Mouse (Mus musculus): ENCODE measurements around the gene Gm20662.

Gene Gm20662

DNA sequence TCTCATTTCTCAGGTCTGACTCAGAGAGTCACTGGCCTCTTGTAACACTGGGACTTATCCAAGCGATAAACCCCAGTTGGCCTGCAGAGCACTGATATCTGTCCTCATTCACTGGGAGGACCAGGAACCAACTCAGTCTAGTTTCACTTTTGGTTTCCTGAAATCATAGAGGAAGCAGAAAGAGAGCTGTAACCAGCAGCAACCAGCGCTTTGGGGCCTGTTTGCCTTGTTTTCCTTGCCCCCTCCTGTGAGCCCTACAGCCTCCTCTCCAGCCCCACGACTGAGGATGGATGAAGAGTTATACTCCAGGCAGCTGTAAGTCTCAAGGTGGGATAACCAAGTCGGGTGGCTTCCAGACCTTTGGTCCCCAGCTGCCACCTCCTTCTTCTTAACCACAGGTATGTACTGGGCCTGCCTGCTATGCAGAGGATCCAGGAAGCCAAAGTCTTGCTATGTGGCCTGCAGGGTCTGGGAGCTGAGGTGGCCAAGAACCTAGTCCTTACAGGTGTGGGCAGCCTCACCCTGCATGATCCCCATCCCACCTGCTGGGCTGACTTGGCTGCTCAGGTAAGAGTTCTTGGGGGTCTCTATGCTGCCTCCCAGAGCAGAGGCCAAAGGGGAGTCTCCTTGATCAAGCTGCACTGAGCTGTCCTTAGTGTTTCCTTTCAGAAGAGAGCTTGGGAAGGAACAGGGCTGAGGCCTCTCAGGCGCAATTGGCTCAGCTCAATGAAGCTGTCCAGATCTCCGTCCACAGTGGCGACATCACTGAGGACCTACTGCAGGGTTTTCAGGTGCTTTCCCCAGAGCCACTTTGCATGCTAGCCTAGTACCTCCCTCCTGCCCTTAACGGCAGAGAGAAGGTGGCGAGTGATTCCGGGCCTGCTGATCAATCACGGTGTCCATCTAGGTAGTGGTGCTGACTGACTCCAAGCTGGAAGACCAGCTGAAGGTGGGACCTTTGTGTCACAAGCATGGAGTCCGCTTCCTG lies 20.5 kb upstream of the Gm20662 start, which contains the start of gene Uba7:
Gene Uba7, plus strand, starts transcription at position 107 of the 988 bp plus-strand sequence.
- DNase-seq (ENCODE audit: low read depth, low spot score): no peak

DNA sequence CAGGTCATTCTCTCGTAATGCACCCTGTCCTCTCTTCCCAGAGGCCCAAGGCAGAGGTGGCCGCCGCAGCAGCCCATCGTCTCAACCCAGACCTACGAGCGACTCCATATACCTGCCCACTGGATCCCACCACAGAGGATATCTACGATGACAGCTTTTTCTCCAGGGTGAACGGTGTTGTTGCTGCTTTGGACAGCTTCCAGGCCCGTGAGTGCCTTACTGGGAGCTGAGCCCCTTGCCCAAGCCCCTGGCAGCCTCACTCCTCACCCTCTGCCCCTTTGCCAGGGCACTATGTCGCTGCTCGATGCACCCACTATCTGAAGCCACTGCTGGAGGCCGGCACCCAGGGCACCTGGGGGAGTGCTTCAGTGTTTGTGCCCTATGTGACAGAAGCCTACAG lies 17.3 kb upstream of the Gm20662 start:
- no peak for DNase-seq (ENCODE audit: low read depth, low spot score)

DNA sequence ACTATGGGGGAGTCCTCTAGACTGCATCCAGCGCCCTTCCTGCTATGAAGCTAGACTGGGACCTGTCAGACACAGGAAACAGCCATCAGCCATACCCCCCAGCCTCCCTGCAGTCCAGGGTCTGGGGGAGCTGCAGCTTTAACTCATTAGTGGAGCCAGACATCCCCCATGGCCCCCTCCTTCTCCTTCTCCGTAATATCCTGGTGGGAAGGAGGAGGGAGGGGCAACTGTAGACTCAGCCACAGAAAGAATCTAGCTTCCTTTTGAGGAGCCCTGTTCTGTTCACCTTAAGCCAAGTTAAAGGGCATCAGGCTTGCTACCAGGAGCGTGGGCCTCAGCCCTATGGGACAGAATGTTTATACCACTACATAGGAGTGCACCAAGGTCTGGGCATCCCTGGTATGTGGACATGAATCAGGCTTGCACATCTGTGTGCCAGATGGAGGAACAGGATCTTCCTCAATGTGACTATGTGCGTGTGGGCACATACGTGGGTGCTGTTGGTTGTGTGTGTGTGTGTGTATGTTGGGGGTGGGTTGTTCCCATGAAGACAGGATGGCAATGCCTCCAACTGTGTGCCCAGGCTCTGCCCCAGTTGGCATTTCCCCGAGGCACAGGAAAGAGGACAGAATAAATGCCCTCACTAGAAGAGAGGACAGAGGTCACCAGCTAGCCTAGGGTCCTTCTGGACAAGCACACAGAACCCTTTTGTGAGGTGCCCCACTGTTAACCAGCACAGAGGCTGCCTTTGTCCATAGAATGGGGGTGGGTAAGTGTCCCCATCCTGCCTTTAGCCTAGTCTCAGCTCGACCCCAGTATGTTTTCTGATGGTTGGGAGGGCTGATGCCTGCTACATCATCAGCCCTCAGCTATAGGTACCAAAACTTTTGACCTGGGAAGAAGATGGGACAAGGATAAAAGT lies 14.2 kb upstream of the Gm20662 start:
- no peak for DNase-seq (ENCODE audit: low read depth, low spot score)

DNA sequence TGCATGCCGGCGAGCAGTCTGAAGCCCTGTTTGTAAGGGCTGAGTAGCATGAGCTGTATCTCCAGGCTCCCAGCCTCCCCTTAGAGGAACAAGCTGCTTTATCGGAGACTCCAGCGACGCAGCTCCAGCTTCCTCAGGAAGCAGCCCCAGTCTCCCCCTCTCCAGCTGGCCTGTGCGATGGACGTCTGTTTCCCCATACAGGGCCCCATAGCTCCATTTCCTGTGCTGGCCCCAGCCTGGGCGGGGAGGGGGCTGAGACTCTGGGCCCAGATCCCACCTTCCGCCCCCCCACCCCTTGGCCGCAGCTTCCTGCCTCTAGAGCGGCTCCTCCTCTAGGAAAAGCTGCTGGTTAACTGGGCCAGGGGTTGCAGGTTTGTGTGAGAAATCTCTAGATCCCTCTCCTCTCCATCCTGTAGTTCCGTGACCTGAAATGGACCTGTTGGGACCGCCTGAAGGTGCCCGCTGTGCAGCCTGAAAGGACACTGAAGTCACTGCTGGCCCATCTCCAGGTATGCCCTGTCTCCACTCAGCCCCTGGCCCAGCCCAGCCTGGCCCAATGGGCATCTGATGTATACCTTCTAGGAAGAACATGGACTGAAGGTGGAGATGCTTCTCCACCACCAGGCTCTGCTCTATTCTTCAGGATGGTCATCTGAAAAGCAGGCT lies 13.3 kb upstream of the Gm20662 start, which contains the start of gene Gm20661:
Gene Gm20661, plus strand, starts transcription at position 378 of the 666 bp plus-strand sequence.
- no peak for DNase-seq (ENCODE audit: low read depth, low spot score)

DNA sequence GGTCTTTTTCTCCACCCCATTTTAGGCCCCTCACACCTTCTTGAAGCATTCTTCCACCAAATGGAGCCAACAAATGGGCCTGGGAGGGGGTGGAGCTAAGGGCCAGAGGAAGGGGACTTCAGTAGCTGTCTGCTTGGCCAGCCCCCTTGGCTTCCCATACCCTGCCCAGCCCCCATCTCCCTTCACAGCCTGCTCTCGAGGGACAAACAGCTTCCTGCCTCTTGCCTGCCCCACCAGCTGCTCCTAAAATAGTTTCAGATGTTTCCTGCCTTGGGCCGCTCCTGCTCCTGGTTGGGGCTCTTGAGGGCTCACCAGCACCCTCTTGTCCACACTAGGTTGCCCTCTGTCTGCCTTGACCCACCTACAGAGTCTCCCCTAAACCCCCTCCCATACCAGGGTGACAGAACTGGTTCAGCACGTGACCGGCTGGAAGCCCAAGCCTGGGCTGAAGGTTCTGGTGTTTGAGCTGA lies 12.7 kb upstream of the Gm20662 start:
- no peak for DNase-seq (ENCODE audit: low read depth, low spot score)

DNA sequence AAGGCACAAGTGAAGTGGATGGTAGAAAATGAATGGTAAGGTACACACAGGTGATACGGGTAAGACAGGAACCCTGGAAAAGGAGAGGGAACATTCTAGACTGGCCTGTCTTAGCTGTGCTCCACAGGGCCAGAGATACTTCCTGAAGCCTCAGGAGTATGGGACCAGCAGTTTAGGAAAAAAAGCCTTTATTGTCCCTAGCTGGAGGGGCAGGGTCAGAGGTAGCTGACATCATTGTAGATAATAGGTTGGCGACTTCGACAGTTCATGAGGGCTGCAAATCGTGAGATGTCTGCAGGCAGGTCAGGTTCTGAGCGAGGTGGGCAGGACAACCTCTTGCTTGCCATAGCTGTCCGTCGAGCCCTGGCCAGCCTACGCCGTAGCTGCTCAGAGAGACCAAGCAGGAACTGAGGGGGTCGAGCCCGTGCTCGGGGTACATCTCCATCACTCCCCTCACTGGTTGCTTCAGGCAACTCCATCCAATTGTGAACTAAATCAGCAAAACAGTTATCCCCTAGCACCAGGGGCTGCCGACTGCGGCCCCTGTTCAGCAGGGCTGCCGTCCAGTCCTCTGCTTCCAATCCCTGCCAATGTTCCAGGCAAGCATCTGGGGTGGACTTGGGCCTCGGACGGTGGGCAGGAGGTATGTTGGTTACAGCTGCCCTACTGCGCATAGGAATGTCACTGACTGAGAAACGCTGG lies 11.9 kb upstream of the Gm20662 start:
- no peak for DNase-seq (ENCODE audit: low read depth, low spot score)

DNA sequence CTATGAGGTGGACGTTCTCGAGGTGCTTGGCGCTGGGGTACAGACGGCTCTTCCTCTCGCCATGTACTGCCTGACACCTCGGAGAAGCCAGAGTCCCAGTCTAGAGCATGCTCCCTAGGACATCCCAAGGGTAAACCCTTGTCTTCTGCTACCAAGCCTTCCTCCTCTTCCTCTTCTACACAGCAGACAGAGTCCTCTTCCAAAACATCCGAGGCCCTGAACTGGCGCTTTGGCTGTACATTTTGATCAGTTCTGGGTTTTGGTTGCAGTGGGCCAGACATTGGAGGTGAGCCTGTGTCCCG lies 11.4 kb upstream of the Gm20662 start:
- DNase-seq (ENCODE audit: low read depth, low spot score): no peak

DNA sequence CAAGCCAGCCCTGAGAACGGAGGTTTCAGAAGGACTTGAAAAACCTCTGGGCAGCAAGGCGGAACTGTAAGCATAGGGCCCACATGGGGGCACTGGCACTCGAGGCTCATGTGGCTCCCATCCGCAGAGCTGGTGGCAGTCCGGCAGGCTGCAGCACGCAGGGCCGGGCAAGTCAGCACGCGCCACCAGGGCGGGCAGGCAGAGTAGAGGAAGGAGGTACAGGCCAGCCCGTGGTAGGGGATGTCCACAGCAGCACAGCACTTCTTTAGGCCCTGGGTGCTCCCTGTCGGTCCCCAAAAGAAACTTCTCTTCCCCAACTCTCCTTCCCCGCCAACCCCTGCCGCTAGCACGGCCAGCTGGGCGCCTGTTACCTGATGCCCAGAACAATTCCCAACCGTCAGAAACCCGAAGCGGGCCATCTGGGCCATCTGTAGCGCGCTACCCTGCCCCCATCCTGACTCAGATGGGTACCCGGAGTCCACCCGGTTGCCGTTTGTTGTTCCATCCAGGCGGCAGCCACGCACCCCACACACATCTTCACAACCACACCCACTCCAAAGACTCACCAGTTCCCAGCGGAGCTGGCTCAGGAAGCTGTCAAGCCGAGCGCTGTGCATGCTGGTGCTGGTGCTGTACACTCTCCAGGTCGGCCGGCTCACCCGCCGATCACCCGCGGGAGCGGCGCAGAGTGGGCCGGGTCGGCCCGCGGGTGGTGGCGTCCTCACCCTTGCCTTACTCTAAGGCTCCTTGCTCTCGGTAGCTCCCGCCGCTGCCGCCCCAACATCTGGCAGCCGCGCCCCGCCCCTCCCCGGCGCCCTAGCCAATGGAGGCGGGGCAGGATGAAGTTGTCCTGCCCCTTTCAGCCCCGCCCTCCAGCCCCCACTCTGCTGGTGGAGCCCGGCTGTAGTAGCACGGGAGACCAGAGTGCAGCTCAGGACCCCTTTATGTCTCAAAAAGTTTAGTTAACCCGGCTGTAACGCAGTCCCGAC lies 10.7 kb upstream of the Gm20662 start, which contains the start of gene Inka1:
Gene Inka1, minus strand, starts transcription at position 749 of the 989 bp plus-strand sequence.
- no peak for DNase-seq (ENCODE audit: low read depth, low spot score)

DNA sequence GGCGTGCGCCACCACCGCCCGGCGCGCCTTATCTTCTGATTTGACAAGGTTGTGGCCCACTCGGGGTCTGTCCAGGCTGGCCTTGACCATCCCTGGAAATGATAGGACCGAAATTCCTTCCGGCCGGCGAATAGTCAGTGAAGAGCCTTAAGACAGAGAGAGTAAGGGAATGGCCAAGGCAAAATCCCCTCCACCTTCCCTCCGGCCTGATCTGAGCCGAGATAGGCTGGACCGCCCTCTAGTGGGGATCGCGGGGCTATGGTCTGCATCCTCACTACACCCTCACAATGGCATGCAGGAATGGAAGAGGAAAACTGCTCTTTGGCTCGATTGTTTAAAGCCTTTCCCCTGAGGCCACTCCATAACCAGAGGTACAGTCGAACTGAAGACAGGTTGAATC lies 9.8 kb upstream of the Gm20662 start:
- DNase-seq (ENCODE audit: low read depth, low spot score): no peak

DNA sequence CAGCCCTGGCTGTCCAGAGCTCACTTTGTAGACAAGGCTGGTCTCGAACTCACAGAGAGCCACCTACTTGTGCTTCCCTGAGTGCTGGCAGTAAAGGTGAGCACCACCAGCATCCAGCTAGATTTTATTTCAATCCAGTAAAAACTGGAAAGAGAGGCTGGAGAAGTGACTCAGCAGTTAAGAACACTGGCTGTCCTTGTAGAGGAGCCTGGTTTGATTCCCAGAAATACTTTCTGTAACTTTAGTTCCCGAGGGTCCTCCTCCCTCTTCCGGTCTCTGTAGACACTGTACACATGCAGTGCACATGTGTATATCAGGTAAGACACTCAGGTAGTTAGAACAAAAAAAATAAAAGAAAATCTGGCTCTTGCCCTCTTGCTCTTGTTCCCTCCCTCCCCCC lies 8.2 kb upstream of the Gm20662 start:
- no peak for DNase-seq (ENCODE audit: low read depth, low spot score)

DNA sequence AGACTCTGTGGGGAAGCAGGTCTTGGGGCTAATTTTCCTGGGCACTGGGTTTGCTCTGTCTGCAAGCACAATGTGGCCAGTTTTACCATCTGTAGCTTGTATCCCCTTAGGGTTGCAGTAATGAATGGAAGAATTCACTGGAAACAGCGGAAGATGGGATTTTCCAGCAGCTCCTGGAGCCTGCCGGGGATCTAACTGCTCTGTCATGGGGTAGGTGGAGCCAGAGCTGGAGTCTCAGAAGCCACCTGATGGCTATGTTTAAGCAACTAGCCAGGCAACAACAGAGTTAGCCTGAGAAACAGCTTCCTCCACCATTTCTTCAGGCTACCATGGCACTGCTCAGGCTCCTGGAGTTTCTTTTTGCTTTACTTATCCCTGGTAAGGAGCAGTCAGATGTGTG lies 4.0 kb upstream of the Gm20662 start, which contains the start of gene Cdhr4:
Gene Cdhr4, plus strand, starts transcription at position 301 of the 400 bp plus-strand sequence.
- DNase-seq (ENCODE audit: low read depth, low spot score): no peak

DNA sequence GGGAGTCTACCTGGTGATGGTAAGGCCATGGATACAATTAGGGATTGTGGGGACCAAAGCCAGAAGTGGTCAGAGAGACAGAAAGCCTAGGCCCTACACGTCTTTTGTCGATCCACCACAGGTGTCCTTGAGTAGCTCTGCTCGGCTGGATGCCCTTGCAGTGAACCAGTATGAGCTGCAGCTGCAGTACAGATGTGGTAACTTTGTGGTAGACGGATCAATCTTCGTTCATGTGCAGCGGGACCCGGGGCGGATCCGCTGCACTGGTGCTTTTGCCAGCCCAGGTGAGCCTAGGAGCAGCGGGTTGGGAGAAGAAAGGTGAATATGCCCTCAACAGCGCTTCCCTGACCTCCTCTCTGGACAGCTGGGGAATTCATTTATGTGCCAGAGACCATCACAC lies 3.1 kb upstream of the Gm20662 start:
- no peak for DNase-seq (ENCODE audit: low read depth, low spot score)

DNA sequence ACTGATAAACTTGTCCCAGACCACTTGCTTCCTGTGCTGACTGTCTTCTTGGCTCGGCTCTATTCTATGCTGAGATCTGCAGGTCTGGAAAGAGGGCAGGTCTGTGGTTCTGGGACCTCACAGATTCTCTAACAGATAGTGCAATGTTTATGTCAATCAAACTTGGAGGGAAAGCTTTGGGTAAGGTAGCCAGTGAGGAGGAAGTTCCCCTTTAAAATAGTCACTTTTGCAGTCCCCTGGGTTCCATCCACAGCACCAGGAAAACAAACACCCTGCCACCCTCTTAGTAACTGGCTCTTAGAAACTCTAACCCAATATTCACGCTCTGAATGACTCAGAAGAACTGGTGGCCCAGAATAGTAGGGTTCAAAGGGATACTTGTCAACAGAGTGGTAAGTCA lies 1.7 kb upstream of the Gm20662 start:
- no peak for DNase-seq (ENCODE audit: low read depth, low spot score)

DNA sequence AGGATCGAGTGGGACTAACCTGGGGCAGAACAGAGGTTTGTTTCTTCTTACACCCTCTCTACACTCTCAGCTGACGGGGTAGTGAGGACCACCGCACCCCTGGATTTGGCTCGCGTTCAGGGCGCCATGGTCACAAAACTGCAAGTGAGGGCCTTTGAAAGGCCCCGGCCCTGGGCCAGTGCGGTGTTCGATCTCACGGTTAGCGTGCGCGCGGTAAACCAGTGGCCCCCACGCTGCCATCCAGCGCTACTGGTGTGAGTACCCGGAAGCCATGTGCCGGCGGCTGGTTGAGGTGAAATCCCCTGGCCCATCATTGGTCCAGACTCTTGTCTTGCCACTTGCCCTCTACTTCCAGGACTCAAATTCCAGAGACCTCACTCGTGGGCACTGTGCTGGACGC lies 636 bp upstream of the Gm20662 start:
- DNase-seq (ENCODE audit: low read depth, low spot score): no peak

DNA sequence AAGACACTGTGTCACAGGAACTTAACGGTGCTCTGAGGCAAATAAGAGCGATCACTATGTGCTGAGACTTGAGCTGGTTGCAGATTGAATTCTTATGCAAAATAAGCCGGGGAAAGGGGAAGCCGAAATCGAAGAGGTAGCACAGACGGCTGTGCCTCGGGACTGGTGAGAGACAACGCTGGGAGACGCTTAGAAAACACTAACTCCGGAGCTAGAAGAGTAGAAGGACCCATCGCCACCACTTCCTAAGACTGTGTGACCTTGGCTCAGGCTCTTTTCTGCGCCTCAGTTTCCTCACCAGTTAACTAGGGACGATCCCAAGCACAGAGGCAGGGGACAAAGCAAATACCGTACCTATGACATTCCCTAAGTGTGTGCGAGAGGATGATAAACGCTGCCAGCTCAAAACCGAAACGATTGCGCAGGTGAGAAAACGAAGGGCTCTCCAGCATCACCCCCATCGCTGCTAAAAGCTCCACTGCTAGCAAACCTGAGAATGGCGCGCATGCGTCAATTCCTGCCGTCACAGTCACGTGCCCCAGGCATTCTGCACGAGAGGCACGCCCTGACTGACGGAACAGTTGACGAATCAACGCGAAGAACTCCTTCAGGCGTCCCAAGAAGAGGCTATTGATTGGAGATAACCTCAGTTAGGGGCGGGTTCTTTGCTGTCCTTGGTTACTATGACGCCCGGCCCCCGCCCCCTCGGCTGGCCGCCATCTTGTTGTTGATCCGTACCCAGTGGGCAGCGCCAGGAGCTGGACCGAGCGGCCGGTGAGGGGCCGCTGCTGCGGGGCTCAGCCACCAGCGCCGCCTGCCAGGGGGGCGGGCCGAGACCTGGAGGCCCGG lies 6.0 kb downstream of the Gm20662 start, which contains the start of gene Ip6k1:
Gene Ip6k1, plus strand, starts transcription at position 580 of the 849 bp plus-strand sequence.
- peak; percentile 100 for DNase-seq (ENCODE audit: low read depth, low spot score)

DNA sequence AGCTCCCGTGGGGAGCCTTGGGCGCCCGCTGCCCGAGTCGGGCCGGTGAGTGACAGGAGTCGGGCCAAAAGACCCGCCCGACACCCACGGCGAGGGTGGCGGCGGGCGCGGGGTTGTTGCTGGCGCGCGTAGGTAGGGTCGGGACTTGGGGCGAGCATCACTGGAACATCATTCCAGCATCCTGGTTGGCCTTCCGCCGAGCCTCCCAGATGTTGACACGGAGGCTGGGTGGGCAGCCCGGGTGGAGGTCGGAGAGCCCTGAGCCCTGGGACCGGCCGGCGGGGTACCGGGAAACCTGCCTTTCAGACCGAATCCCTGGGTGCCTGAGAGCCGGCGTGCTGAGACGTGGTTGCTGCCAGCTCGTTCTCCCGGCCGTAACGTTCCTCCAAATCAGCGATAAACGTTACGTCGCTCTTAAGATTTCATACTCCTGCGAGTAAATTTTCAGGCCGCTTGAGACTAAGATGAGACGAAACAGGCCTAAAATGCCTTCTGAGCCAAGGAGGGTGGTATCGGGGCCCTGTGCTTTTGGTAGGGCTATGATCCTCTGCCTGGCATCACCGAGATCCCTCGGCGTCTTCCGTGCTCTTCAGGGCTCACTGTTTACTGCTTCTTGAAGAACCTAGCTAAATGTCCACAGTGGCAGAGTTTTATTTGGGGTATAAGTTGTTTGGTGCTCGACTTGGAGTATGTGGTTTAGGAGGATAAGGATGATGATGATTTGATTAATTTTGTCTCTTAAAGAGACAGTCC lies 6.8 kb downstream of the Gm20662 start:
- no peak for DNase-seq (ENCODE audit: low read depth, low spot score)

DNA sequence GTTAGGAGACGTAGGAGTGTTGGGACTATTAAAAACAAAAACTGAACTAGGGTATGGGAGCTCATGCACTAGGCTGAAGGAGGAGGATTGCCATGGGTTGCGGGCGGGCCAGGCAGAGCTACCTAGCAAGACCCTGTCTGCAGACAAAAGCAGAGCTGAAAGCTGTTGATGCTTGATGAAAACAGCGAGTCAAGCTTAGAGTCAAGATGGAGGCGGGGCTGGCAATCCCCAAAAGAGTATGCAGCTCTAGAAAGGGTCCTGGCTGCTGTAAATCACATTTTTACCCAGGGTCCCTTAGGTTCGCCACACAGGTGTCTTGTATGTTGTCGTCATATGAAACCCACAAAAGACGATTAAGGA lies 7.4 kb downstream of the Gm20662 start:
- DNase-seq (ENCODE audit: low read depth, low spot score): no peak

DNA sequence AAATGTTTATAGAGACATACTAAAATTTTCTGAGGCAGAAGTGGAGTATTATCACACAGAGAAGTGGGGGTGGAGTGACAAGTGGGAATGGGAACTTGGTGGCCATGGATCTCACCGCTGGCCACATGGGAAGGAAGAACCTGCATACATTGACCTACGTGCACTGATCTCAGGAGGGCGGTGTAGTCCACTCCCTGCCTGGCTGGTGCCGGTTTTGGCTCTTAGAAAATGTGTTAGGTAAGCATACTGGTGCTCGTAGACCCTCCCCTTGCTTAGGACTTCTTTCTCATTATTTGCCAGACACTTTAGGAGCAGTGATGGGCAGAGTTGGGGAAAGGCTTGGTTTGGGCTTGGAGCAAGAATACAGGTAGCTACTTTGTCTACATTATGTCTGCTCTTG lies 11.9 kb downstream of the Gm20662 start:
- DNase-seq (ENCODE audit: low read depth, low spot score): no peak
